Mouse (Mus musculus) embryonic fibroblast, embryonic 13.5 days (primary cell): Measurements from ENCODE around the gene Hnrnpa3.

Experiments
- CTCF ChIP-seq: IDR thresholded peaks from 2 replicates; pipeline ENCODE4 v1.5.1; 2011; ENCODE audit warnings: mild to moderate bottlenecking, control low read depth, low read length, moderate library complexity, borderline replicate concordance; ENCODE audit not compliant: insufficient read depth
- POLR2A ChIP-seq: IDR thresholded peaks from 2 replicates; pipeline ENCODE4 v1.6.1; 2011; ENCODE audit warnings: low read depth, mild to moderate bottlenecking, control low read depth, low read length, moderate library complexity

DNA sequence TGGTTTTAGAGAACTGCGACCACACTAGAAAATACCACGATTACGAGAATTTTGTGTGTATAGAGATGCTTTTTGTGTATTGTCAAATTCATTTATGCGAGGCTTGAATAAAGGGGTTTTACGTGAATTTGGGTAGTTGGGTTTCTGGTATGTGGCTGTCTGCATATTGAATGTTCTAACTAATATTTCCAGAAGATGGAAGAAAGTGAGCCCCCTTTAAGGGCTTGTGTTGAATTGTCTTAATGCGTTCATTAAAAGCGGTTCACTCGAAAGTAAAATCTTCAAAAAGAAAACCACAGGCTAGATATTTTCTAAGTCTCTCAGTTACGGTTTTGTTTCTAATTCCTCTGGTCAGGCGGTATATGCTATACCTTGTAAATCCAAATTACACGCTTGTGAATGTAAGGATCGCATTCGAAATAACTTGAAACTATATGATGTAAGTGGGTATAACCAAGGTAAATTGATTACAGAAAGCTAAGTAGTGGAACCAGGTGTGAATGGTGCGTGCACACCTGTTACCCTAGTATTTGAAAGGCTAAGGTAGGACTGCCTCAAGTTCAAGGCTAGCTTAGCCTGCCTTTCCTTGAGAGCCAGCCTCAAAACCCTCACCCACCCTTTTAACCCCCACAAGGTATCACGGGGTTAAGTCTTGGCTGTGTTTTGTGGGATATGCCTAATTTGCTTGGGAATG, 1.3 kb downstream of the Hnrnpa3 start:
- TF ChIP-seq CTCF (no peak), POLR2A (no peak)
